Mouse (Mus musculus): ENCODE measurements around the gene Cd81.

Gene Cd81

DNA sequence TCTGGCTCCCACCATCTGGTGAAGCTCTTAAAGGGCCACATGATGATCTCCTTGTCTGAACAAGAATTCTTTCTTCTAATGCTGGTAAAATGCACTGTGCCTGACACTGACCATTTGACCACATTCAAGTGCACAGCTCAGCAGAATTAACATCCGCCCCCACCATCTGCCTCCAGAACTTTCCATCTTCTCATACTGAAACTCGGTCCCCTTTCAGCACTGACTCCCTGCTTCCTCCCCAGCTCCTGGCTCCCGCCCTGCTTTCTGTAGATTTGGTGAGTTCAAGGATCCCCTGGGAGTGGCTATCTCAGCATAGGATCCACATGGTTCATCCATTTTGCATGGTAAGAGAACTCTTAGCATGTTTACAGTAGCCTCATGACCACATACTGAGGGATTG, 31.8 kb upstream of the Cd81 start:
- no peak for DNase-seq (ENCODE audit: low spot score in 2 of 2)

DNA sequence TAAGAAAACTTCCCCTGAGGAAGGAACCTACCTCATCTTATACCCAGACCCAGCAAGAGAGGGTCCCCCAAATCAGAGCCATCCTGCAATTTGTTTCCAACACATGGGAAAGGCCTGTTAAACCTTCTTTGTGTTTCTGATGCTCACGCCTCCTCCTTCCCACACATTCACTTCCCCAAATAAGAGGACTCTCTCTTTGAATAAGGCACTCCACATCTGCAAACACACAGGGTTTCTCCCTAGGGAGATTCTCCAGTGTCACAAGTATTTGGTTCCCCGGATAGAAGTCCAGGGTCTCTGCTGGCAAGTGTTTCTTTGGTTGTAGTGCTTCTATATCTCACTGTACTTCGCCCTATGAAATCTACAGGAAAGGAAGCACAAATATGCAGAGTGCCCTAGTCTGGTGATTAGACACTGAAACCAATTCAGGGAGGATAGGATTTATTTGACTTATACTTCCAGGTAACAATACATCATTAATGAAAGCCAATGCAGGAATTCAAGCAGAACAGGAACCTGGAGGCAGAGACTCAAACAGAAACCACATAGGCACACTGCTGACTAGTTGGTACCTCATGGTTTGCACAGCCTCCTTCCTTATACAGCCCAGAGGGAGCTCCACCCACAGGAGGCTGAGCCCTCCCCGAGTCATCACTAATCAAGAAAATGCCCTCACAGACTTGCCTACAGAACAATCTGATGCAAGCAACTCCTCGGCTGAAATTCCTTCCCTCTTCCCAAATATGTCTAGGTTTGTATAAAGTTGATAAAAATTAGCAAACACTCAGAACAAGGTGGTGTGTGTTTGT, 31.0 kb upstream of the Cd81 start:
- no peak for DNase-seq (ENCODE audit: low spot score in 2 of 2)

DNA sequence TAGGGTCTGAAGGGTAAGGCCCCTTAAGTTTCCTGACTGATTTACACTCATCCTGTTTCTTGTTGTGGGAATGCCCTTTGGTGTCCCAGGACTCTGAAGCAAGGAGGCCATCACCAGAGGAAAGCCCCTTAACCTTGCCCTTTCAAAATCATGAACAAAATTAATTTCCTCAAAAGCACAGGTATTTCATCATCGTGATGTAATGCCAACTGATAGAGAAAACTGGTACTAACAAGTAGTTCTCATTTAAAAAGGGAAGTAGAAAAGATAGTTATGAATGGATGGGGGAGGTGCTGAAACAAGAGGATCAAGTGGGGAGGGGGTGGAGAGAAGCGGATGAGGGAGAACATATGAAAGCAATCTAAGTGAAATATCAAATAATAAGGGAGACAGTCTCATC, 29.0 kb upstream of the Cd81 start:
- DNase-seq (ENCODE audit: low spot score in 2 of 2) = no peak

DNA sequence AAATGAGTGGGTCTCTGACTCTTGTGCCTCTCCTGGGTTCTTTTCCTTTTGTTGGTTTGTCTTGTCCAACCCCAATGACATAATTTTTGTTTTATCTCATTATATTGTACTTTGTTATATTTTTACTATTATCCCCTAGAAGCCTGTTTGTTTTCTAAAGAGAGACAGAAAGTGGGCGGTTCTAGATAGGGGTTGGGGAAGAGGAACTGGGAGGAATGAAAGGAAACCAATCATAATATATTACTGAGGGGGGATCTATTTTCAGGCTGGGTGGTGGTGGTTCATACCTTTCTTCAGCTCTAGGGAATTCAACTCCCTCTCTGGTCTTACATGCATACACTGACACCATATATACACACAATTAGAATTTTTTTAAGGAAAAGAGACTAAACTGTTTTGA, 28.2 kb upstream of the Cd81 start:
- no peak for DNase-seq (ENCODE audit: low spot score in 2 of 2)

DNA sequence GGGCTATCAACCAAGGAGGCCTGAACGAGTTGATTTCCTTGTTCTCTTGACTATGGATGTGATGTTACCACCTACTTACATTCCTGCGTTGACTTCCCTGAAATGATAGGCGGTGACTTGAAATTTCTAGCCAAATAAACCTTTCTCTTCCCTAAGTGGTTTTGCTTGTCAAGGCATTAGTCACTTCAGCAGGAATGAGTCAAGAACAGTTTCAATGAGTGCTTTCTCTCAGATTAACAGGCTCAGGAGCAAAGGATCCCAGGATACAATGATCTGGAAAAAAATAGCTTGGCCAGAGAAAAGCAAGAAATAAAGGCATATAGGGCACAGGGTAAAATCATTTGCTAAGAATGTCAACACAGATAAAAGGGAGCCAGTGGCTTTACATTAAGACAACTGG, 27.0 kb upstream of the Cd81 start:
- no peak for DNase-seq (ENCODE audit: low spot score in 2 of 2)

DNA sequence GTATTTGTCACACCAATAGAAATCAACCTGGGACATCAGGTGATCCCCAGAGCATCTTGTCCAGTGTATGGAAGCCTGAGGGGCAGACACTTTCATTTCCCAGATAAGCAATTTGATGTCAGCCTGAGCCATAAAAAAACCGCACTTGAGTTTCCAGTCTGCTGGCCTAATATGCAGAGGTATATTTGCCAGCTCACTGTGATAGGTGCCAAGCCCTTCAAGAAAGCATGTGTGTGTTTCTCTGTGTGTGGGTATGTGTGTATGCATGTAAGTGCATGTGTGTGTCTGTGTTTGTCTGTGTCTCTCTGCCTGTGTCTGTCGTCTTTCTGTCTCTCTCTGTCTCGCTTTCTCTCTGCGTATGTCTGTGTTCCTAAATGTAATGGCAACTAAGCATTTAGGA, 25.3 kb upstream of the Cd81 start:
- no peak for DNase-seq (ENCODE audit: low spot score in 2 of 2)

DNA sequence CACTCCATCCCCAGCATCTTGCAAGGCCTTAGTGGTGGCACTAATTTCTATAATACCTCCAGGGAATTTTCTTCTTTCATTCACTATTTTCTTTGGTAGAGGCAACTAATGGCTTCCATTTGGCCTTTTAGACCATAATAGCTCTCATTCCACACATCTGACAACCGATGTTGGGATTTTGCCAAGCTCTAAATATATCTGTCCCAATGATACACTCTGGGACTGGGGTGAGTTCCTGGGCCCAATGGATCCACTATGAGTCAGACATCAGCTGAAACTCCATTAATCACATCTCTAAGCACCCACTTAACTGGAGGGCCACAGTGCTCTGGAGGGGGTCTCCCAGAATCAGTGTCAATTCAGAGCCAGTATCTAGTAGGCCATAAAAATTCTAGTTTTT, 20.7 kb upstream of the Cd81 start:
- no peak for DNase-seq (ENCODE audit: low spot score in 2 of 2)

DNA sequence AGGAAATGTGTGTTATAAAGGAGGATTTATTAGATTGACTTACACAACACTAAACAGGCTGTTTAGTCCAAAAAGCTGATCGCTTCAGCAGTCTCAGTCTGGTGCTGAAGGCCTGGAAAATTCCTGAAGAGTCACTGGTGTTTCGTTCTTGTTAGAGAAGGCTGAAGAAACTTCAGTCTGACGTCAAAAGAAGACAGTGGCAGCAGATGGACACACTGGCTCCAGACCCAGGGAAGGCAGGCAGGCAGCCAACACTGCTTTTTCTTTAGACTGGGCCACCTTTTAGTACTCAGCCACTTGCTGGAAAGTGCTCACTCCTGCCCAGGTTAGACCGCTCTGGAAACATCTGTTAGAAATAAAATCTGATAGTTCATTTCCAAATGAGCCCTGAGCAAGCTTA, 19.0 kb upstream of the Cd81 start:
- no peak for DNase-seq (ENCODE audit: low spot score in 2 of 2)

DNA sequence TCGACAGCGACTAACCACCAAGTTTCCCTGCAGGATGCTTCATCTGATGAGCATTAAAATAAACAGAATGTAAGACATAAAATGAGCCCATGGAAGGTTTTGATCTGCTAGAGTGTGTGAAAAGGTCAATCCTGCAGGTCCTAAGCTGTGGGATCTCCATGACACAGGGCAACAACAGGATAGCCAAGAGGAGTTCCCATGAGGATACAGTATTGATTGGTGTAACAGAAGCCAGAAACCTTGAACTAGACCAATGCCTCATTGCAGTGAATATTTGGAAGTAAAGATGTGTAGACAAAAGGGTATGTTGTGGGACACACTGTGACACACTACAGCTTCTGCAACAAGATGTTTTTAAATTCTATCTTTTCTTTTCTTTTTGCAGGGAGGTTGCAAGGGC, 18.4 kb upstream of the Cd81 start:
- no peak for DNase-seq (ENCODE audit: low spot score in 2 of 2)

DNA sequence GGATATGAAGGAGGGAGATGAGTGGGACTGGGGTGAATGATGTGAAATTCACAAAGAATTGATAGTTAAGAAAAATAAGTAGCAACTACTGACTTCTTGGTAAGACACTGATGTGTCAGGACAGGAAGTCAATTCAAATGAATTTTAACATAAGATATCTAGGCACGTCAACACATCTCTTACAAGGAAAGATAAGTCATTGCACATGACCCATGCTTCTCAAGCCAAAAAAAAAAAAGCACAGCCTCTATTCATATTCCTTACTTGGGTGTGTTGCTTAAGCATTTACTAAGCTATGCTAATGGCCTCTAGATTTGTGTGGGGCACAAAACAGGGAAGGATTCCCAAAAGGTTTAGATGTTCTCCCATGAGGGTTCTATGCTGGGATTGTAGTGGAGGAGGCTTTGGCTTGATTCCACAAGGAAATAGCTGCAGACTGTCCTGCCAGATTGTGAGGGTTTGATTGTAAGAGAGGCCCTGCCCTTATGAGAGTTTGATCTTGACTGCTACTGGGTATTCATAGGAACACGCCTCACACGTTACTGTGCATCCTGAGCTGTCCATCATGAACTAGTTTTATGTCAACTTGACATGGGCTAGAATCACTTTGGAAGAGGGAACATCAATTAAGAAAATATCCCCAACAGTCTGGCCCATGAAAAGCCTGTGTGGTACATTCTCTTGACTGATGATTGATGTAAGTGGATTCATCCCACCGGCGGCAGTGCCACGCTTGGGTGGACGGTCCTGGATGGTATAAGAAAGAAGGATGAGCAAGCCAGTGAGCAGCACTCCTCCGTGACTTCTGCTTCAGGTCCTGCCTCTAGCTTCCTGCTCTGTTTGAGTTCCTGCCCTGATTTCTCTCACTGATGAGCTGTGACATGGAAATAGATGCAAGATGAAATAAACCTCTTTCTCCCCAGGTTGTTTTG, 17.8 kb upstream of the Cd81 start:
- DNase-seq (ENCODE audit: low spot score in 2 of 2) = no peak

DNA sequence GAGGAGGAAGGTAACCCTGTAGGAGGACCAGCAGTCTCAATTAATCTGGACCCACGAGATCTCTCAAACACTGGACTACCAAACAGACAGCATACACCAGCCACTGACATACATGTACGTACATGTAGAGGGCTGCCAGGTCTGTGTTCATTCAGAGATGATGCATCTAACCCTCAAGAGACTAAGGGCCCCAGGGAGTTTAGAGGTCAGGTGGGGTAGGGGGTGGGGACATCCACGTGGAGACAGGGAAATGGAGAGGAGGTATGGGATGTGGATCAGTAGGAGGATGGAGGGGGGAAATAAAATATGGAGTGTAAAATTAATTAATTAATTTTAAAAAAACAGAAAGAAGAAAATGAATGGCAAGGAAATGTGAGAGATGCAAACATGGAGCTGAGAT, 15.8 kb upstream of the Cd81 start:
- DNase-seq (ENCODE audit: low spot score in 2 of 2) = no peak

DNA sequence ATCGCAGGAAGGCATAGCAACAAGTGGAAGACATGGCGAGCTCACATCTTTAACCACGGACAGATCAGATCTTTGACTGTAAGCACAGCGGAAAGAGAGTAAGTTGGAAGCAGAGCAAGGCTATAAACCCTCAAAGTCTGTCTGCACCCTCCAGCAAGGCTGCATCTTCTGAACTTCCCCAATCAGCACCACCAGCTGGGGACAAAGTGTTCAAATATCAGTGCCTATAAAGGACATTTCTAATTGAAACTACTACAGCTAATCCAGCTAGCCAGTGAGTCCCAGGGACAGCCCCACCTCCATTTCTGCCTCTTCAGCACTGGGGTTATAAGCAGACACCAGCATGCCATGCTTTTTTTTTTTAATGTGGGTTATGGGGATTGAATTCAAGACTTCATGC, 15.2 kb upstream of the Cd81 start:
- DNase-seq (ENCODE audit: low spot score in 2 of 2) = no peak

DNA sequence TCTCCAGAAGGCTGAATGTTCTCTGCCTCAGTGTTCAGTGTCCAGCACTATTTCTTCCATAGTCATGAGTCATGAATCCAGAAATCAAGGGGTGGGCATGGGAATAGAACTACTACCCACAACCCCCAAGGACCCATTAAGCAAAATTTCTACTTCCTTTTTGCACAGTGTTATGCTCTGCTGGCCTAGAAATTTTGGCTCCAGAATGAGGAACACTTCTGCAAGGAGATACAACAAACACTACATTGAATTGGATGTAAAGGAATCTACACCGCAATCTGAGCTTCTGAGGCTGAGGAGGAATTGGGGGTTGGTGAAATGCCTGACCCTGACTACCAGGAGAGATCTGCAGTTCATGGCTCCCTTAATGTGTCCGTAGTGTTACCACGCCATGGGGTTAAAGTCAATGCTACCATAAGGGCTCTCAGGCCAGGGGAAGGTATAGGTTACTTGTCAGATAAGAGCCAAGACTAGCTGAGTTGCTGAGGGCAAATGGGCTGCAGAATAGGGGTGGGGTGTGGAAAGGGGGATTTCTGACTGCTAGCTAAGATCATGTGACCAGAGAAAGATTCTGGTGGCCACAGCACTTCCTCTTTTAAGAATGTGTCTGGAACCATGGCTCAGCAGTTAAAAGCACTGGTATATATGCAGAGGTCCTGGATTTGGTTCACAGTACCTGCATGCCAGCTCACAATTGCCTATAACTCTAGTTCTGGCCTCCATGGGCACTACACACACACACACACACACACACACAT, 14.2 kb upstream of the Cd81 start:
- DNase-seq (ENCODE audit: low spot score in 2 of 2) = no peak

DNA sequence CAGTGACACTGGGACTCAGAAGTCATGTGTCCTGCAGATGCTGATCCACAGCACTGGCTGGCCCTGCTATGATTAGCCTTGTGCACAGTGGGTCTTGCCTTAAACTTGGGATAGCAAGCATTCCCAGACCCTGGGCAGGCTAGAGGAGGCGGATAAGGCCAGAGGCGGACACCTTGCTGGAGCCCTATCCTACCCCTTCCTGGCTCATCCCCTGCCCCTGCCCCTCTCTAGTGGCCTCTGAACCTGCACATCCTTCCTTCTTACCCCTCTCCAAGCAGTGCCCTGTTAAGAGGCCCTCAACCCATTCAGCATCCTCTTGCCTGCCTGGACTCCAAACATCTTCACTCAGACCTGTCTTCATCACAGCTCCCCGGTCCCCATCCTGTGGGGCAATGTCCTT, 12.0 kb upstream of the Cd81 start:
- DNase-seq (ENCODE audit: low spot score in 2 of 2) = no peak

DNA sequence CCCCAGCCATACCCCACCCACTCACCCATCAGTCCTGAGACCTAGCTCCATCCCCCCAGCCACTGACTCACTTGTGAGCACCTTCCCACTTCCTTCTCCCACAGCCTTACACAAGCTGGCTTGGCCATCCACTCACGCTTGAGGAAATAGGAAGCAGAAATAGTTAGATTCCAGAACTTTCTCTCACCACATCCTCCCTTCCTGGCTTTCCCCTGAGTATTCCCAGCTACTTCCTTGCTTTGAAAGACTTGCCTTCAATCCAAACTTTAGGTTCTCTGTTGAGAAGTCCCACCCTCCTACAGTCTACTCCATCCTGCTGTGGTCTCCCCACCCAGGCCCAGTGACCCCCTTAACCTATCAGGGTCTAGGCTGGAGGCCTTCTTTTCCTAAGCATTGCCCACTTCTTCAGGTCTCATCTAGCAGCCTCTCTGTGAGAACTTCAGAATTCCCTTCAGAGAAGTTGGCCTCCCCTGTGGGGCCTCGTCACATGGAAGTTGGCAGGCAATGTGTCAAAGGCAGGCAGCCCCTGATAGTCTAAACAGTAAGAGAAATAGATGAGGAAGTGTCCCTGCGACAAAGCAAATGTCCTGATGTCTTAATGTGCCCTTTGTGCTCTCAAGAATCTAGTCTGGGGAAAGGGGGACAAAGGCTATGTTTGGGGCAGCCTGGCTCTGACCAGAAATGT, 11.3 kb upstream of the Cd81 start:
- DNase-seq (ENCODE audit: low spot score in 2 of 2) = no peak

DNA sequence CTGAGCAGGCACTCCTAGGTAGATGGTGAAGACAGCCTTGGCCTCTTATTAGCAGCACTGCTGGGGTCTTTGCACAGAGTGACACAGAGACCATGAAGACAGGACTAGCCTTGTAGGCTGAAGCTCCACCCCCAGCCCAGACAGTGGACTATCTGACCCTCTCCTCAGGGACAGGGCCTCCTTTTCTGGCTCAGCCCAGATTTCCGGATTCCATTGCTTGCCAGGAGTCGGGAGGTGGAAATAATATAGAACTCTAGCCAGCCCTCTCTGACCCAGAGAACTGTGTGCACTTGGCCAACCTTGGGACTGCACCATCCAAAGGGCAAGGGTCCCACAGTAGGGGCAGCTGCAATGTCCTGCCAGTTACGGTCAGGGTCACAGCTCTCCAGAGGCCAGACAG, 10.4 kb upstream of the Cd81 start:
- peak in 1 of 2 experiments; percentile 64 for DNase-seq (ENCODE audit: low spot score in 2 of 2)

DNA sequence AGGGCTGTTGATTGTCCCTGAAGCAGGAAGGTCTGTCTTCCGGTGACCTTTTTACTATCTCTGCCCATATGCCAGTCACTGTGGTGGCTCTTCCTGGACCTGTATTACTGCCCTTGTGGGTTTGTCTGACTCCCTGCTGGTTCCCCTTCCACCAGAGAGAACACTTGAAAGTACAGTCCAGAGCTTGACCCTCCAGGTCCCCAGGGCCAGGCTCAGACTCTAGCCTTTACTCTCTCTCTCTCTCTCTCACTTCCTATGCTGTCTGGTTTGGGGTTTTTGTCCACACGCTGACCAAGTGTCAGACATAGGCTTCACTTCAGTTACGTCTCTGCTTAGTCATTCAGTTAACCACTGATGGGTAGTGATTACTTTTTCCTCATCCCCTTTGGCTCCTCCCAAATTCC, 9.6 kb upstream of the Cd81 start:
- DNase-seq (ENCODE audit: low spot score in 2 of 2) = no peak

DNA sequence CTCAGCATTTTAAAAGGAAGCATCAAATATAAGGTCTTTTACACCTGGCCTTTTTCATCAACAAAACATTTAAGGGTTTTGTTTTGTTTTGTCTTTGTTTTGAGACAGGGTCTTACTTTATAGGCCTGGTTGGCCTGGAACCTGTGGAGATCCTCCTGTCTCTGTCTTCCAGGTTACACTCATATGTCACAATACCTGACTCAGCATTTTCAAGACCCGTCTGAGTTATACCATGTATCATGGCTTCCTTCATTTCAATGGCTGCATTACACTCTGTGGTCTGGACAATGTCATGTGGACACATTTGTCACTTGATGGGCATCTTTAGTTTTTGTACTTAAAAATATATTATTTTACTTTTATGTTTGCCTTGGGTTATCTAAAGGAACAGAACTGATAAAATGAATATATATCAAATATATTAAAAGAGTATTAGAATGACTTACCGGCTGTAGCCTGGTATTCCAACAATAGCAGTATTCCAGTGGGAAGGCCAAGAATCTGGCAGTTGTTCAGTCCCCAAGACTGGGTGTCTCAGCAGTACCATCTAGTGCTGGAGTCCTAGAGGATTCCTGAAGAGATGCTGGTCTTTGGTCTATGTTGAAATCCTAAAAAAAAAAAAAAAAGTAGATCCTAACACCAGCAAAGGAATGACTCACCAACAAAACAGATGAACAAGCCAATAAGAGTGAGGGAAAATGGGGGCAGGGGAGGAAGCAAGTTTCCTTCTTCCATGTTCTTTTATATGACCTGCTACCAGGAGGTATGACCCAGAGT, 8.3 kb upstream of the Cd81 start:
- DNase-seq (ENCODE audit: low spot score in 2 of 2) = no peak

DNA sequence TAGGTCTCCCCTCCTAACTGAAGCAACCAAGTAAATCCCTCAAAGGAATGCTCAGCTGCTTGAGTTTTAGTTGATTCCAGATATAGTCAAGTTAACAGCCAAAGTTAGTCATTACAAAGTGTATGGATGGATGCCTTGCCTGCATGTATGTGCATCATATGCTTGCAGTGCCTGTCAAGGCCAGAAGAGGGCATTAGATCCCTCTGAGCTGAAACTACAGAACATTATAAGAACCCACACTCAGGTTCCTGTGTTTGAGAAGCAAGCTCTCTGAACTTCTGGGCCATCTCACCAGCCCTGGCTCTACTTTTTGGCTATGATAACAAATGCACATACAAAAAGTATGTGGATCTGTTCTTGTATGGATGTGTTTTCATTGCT, 7.7 kb upstream of the Cd81 start:
- DNase-seq (ENCODE audit: low spot score in 2 of 2) = no peak

DNA sequence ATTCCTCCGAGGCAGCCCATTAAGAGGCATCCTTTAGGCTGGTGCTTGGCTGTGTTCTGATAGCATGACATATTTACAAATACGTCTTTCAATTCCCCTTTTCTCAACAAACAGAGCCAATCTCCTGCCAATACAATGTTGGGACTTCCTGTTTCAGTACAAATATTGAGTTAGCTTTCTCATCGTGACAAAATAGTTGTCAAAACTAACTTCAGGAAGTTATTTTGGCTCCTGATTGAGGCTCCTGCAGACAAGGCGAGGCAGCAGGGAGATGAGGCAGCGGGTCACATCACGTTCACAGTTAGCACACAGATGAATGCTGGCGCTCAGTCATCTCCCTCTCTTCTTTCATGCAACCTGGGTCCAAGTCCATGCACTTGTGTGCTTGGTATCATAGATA, 6.2 kb upstream of the Cd81 start:
- no peak for DNase-seq (ENCODE audit: low spot score in 2 of 2)

DNA sequence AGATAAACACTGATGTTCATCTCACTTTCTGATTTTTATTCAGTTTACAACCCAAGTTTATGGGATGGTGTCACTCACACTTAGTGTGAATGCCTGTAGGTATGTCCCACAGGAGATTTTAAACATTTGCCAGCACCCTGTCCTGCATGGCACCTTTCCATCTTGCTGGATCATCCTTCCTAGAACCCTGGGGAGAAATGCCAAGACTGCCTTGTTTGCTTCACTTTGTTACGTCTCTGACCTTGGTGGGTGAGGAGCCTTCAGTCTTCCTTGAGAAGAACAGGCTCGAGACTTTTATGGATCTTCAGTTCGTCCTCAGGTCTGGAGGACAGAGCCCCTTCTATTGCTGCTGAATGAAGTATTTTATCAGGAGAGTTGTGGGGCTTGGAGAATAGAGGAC, 3.2 kb upstream of the Cd81 start:
- DNase-seq (ENCODE audit: low spot score in 2 of 2) = no peak

Measured in urinary bladder, postnatal 36 days (tissue).